26 mouse cellular contexts compared by ENCODE assay signal in the genomic region with DNA sequence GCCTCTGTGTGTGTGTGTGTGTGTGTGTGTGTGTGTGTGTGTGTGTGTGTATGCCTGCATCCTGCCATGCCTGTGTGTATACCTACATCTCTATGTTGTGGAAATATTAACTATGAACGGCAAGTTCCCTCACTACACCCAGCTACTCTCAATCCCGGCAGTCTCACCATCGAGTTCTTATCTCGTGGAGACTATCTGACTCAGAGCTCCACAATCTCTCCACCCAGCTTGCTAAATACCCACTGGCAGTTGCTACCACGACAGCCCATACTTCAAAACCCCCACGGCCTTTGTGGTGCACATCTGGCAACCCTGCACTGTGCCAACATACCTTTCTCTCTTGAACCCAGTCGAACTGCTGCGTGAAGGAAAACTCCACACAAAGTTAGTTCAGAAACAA. TPM values are rescaled to one million over a fixed set of nuclear protein-coding genes. Genes with fewer than 3 reads are reported as not detected.
A peak's percentile ranks its signal among the peaks of the same experiment; 100 is the strongest.
DNase-seq lines count a peak whose midpoint lies in the region; ATAC-seq and TF ChIP-seq lines count a peak whose summit lies in the region.
"Had no signal": no experiment of that assay in that cellular context is flagged by ENCODE, and none has a peak within 500 bp of the region (broad histone marks: within the 10 kb centered on the region; RNA-seq: fewer than 3 reads in every experiment).

No protein-coding gene starts in this region.

- WGBS in bone marrow, adult 2 months: 27% methylated on average over 8 of the region's 8 CpGs
- WGBS in liver, embryonic 14.5 days (ENCODE audit: insufficient replicate concordance): 26% methylated on average over 8 of the region's 8 CpGs

- no peak for TF ChIP-seq POLR2A in bone marrow, adult 2 months (IDR thresholded peaks at IDR 0.05; ENCODE audit: borderline replicate concordance, control insufficient read depth, low read depth, low read length)

- TF ChIP-seq CTCF in bone marrow, adult 2 months (IDR thresholded peaks at IDR 0.05; ENCODE audit: control insufficient read depth, insufficient read depth, low read length): no peak
- no peak for TF ChIP-seq CTCF in liver, embryonic 14.5 days (IDR thresholded peaks at IDR 0.05; ENCODE audit: low read depth)

- H3K4me2 ChIP-seq in liver, embryonic 14.5 days (ENCODE audit: low read depth): peak overlapping the region; percentile 62
- H3K4me2 ChIP-seq: embryonic facial prominence, embryonic 15.5 days; forebrain, embryonic 13.5 days; heart, embryonic 13.5 days; hindbrain, embryonic 12.5 days had no signal

- no peaks in the 10 kb centered on the region for H3K27me3 ChIP-seq in liver, embryonic 14.5 days (ENCODE audit: control insufficient read depth, insufficient read depth, low read length)
- H3K27me3 ChIP-seq: embryonic facial prominence, embryonic 15.5 days; forebrain, embryonic 13.5 days; hindbrain, embryonic 12.5 days had no signal

- H3K4me3 ChIP-seq in bone marrow, adult 2 months (replicated peaks; ENCODE audit: control insufficient read depth, low read depth, low read length): peak overlapping the region; percentile 59
- peak overlapping the region; percentile 33 to 38; a peak in 3 of 4 replicates for H3K4me3 ChIP-seq in liver, embryonic 14.5 days (ENCODE audit: insufficient read depth in 1 of 2, low read depth in 2 of 2, low read length in 2 of 2)
- H3K4me3 ChIP-seq: embryonic facial prominence, embryonic 15.5 days; forebrain, embryonic 13.5 days; heart, embryonic 13.5 days; hindbrain, embryonic 12.5 days had no signal

- no peaks in the 10 kb centered on the region for H3K9me3 ChIP-seq in liver, embryonic 14.5 days (ENCODE audit: control insufficient read depth, low read length)
- H3K9me3 ChIP-seq: embryonic facial prominence, embryonic 15.5 days; forebrain, embryonic 13.5 days; heart, embryonic 13.5 days had no signal

- 0 out of 2 replicates have a peak overlapping the region, but pooled peaks have one; percentile 53 for H3K9ac ChIP-seq in liver, embryonic 14.5 days (replicated peaks)
- H3K9ac ChIP-seq: embryonic facial prominence, embryonic 15.5 days; forebrain, embryonic 13.5 days; forebrain, postnatal 0 days; heart, embryonic 13.5 days; hindbrain, embryonic 12.5 days had no signal

- peak; percentile 42; the same call in 1 of the 2 replicates for ATAC-seq in liver, embryonic 14.5 days (ENCODE audit: insufficient read depth)
- ATAC-seq in megakaryocyte progenitor cell, adult 5-6 weeks (replicated peaks; ENCODE audit: poor library complexity): peak; percentile 46; the same call in 1 of the 2 replicates
- ATAC-seq: forebrain, embryonic 13.5 days; forebrain, postnatal 0 days; hindbrain, postnatal 0 days had no signal

- H3K36me3 ChIP-seq in liver, embryonic 14.5 days (replicated peaks; ENCODE audit: control insufficient read depth, insufficient read depth, low read depth): no peaks in the 10 kb centered on the region
- H3K36me3 ChIP-seq: embryonic facial prominence, embryonic 15.5 days; heart, embryonic 13.5 days had no signal

- no peak overlapping the region for H3K27ac ChIP-seq in bone marrow, adult 2 months (ENCODE audit: control insufficient read depth, insufficient read depth, low read depth, low read length, poor library complexity)
- H3K27ac ChIP-seq in liver, embryonic 14.5 days: peak overlapping the region; percentile 64; the same call in 1 of the 2 replicates
- H3K27ac ChIP-seq: embryonic facial prominence, embryonic 15.5 days; forebrain, embryonic 13.5 days; heart, embryonic 13.5 days; hindbrain, embryonic 12.5 days; hindbrain, postnatal 0 days had no signal

- DNase-seq in 3T3-L1 (ENCODE audit: low read depth, low spot score): peak; percentile 28
- DNase-seq in liver, embryonic 14.5 days (ENCODE audit: low read depth in 3 of 3, low spot score in 3 of 3): no peak
- no peak for DNase-seq in kidney, adult 11 months
- DNase-seq in urinary bladder, adult 18-20 months (ENCODE audit: low spot score in 2 of 2): no peak
- no peak for DNase-seq in right cerebral cortex, postnatal 4 days
- DNase-seq: adrenal gland, postnatal 10 days; cerebellum, adult 8-10 months; cerebellum, postnatal 14 days; embryo, embryonic 11 days; forebrain, postnatal 0 days; gastrocnemius, postnatal 14 days; heart, postnatal 4 days had no signal

- H3K4me1 ChIP-seq in bone marrow, adult 2 months (ENCODE audit: control insufficient read depth, insufficient read depth, low read length): peaks cover 2% of the 10 kb centered on the region
- H3K4me1 ChIP-seq in liver, embryonic 14.5 days (replicated peaks; ENCODE audit: control insufficient read depth in 2 of 2, insufficient read depth in 2 of 2, low read length in 1 of 2): peaks cover 27 to 43% of the 10 kb centered on the region in 2 experiments
- H3K4me1 ChIP-seq: embryonic facial prominence, embryonic 15.5 days; forebrain, embryonic 13.5 days; heart, embryonic 13.5 days; hindbrain, embryonic 12.5 days had no signal

- TF ChIP-seq EP300 in liver, embryonic 14.5 days (IDR thresholded peaks at IDR 0.05; ENCODE audit: low read depth): peak; percentile 57

RNA-seq across cellular contexts. Expression of gene Gm853, which starts 22.5 kb away (rescaled TPM):
- polyA plus RNA-seq in bone marrow, adult 2 months (2011; ENCODE audit: insufficient read depth, insufficient read length, low replicate concordance, missing spikeins): not detected in 2 replicates
- 0.01 TPM in 1 of 2 replicates, not detected in the other for polyA plus RNA-seq in liver, embryonic 14.5 days (2012; rRNA removed)
- not detected in 2 replicates for polyA plus RNA-seq in liver, embryonic 14.5 days (2014; fragmentation: Nextera tagmentation; extraction: Ambion mirVana)
- not detected in 2 replicates for total RNA-seq in megakaryocyte progenitor cell, adult 5-6 weeks (2015)
- total RNA-seq in megakaryocyte progenitor cell, adult 5-6 weeks (2017): not detected in 2 replicates
- total RNA-seq: adrenal gland, postnatal 10 days; common myeloid progenitor, adult 5-6 weeks; forebrain, postnatal 0 days; gastrocnemius, adult 18-20 months; gastrocnemius, postnatal 14 days; granulocyte monocyte progenitor cell, adult 5-6 weeks; heart, adult 8-10 months; heart, postnatal 4 days had no signal
- polyA plus RNA-seq: embryonic facial prominence, embryonic 11.5 days; embryonic facial prominence, embryonic 15.5 days; forebrain, embryonic 13.5 days; heart, embryonic 13.5 days; heart, postnatal 0 days; intestine, embryonic 14.5 days had no signal

RNA-seq across cellular contexts. Expression of gene Serinc2, which starts 34.3 kb away (rescaled TPM):
- 0.52 TPM in 1 of 2 replicates, not detected in the other for polyA plus RNA-seq in bone marrow, adult 2 months (2011; ENCODE audit: insufficient read depth, insufficient read length, low replicate concordance, missing spikeins)
- 0.45 and 0.48 TPM in 2 replicates for polyA plus RNA-seq in liver, embryonic 14.5 days (2012; rRNA removed)
- 0.23 and 0.30 TPM in 2 replicates for polyA plus RNA-seq in liver, embryonic 14.5 days (2014; fragmentation: Nextera tagmentation; extraction: Ambion mirVana)
- 0.07 TPM in 1 of 2 replicates, not detected in the other for total RNA-seq in megakaryocyte progenitor cell, adult 5-6 weeks (2015)
- total RNA-seq in megakaryocyte progenitor cell, adult 5-6 weeks (2017): not detected in 2 replicates
- total RNA-seq: common myeloid progenitor, adult 5-6 weeks; granulocyte monocyte progenitor cell, adult 5-6 weeks had no signal
